Mouse (Mus musculus): ENCODE results near the gene Vps26c. TPM values are rescaled to one million over a fixed set of nuclear protein-coding genes. Genes with fewer than 3 reads are reported as not detected.
"Not testable (repeated sequence)": the region's sequence is repeated elsewhere in the genome, so short reads cannot be mapped to it uniquely, and the experiment has no call there.

Gene Vps26c
- total RNA-seq, 4 experiments from 2014 or later: 54.3 to 68.1 (median 64.4) TPM

DNA sequence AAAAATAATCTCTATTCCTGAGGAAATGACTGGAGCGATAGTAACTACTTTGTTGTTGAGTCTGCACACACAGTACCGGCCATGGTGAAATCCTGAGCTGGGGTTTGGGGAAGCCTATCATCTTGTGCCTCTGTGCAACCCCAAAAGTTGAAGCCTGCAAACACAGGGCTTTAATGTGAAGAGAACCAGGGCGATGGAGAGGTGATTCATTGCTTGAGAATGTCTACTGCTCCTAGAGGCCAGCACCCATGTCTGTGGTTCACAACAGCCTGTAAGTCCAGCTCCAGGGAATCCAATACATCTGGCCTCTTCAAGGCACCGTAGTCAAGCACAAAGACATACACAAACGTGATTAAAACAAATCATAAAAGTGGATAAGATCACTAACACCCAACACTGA lies 39.3 kb downstream of the Vps26c start:
- no peak for DNase-seq

DNA sequence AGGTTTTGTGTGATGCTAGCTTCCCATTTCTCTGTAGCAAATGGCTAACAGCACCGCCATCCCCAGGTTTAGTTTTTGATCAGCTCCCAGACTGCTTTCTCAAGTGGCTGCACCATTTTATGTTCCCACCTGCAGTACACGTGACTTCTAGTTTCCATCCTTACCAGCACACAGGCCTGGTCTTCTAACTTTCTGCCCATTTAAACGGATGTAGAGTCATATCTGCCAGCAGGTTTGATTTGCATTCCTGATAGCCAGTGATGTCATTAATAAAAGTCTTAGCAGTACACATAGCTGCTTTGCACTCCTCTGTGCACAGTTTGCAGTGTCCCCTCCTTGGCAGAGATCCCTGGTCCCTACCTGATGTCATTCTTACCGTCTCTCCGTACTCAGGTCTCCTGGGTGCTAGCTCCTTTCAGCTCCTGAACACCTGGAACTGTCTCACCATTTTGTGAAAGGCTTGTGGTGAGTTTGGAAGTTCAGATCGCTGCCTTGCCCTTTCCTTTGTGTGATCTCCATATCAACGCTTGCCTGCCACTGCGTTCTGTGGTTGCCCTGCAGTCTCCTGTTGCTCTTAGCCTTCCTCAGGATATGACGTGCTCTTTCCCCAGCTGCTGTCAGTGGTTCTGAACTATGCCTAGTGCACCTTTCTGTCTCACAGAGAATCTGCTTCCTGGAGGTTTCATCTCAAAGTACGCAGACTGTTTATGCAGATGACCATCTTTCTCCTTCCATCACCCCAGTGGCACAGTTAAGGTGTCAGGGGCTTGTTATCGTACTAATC lies 41.7 kb downstream of the Vps26c start:
- DNase-seq: no peak

DNA sequence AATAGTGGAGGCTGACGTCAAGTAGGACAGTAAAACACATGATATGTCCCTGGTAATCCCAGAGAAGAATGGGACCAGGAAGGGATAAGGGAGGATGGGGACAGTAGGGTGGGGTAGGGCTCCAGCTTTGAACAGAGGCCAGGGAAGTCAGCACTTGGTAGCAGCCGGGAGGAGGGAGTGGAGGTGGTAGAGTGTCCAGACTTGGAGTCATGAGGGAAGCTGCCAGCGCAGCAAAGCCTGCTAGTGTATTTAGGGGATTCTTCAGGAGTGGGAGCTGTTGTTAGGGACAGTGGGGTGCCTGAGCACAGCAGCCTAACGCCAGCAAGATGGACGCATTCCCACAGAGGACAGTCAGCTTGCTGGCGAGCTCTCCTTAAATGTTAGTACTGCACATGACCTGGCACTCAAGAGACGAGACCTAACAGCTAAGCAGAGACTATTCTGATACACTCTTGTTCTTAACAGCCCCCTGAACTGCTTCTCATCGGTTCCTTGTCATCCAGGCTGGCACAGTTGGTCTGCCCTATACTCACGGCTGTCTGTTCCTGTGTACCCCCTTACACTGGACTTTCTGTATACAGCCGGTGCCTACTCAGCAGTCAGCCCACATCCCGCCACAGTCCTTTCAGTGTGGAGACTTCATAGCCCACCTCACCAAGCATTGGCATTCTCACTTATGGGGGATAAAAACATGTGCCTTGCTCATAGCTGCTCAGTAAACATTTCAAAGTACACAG lies 53.4 kb downstream of the Vps26c start:
- DNase-seq: no peak

DNA sequence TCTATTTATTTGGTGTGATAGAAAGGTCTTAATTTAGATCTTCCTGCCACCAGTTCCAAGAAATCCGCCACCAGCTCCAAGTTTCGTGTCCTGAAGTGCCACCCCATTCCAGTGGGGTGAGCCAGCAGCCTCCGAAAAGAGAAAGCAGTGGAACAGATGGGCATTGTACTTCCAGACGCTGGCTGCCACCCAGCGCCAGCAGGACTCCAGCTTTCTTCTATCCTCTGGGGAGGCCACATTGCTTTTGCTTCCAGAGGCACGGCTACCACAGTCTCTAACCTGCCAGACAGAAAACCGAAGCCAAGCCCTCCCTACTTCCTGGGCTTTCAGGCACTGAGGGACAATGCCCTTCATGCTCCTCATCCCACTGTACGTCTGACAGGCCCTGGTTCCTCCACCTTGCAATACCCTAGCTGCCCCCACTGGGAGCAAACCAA lies 54.1 kb downstream of the Vps26c start:
- DNase-seq: peak; percentile 32

DNA sequence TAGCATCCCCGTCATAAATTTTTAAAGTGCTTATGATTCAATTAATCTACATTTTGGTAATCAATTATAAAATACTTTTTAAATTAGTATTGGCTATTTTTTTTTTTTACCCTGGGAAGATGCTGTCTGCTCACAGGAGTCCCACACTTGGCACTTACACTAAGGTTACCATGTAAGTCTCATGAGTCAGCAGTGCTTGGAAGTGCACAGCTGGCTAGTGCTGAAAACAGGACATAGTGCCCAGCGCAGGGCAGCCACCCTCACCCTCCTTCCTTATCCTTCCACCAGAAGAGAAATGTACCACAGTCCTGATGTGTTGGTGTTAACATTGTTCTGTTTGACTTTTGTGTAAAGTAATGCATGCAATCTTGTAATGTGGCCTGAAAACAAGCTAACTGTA lies 58.2 kb downstream of the Vps26c start:
- DNase-seq: no peak

DNA sequence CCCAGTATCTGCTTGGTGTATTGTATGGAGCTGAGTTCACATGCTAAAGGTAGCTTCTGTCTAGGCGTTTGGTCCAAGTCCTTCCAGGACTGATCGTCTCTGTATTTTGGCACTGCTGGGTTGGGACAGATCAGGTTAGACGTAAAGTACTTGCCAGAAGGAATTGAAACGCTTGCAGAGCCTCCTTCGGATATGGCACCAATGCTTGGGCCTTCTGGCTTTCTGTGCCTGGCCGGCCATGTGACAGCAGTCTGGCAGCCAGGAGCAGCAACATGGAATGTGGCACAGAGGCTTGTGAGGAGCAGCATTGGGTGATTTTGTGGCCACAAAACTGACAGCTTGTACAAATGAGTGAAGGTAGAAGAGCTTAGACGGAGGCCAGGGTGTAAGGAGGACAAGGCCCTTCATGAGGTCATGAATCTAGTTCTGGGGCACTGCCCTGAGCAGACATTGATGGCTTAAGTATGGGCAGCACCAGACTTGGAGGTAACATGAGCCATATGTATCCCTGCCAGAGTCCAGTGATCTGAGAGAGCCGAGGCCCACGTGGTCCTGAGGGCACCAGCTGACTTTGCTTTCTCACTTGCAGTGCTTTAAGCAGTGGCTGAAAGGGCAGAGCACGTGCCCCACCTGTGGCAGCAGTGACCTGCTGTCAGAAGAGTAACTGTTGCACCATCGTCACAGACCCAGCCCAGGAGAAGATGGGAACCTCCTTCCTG lies 59.1 kb downstream of the Vps26c start:
- peak; percentile 28 for DNase-seq

DNA sequence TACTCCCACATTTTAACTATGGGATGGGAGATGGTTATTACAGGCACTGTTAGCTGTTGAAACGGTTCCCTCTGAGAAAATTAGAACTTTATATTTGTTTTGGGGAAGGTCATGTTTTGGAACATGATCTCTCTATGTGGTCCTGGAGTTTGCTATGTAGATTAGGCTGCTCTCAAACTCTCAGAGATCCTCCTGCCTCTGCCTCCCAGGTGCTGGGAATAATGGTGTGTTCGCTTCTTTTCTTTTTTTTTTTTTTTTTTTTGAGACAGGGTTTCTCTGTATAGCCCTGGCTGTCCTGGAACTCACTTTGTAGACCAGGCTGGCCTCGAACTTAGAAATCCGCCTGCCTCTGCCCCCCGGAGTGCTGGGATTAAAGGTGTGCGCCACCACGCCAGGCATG lies 60.3 kb downstream of the Vps26c start:
- not testable (repeated sequence) for DNase-seq

DNA sequence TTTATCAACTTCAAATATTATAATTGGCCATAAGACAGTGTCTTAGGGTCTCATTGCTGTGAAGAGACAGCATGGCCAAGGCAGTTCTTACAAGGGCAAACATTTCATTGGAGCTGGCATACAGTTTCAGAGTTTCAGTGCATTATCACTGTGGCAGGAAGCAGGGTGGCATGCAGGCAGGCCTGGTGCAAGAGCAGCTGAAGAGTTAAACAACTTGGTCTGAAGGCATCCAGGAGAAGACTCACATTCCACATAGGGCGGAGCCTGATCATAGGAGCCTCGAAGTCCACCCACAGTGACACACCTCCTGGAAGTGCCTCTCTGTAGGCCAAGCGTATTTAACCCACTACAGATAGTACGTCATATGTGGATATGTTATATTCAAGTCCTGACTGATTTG lies 60.7 kb downstream of the Vps26c start:
- DNase-seq: no peak

DNA sequence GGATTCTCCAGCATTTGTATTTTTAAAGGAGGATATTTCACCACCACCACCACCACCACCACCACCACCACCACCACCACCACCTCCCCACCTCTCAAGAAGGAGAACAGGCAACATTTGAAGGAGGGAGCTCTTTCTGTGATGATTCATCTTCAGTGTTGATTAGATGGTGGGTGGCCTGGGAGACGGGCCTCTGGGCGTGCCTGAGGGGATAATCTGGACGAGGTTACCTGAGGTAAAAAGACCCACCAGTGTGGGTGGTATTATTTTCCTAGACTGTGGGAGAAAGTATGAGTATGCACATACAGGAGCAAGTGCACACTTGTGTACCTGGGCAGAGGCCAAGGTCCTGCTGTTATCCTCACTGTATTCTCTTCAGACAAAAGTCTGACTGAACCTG lies 62.6 kb downstream of the Vps26c start:
- DNase-seq: no peak

DNA sequence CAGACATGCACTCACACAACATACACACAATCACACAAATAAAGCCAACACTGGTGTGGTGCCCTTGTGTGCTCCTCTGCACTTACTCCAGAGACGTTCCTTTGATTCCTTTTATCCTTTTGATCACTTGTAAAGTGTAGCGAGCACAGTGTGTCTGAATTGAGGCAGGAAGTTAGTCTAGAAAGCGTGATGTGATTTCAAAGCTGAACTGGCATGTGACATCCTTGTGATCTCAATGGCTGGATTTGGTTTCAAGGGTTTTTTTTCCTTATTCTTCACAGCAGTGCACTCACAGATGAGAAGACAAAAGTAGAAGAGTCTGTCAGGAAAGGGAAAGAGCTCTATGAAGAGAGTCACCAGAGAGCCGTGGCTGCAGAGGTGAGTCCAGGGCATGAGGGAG lies 72.5 kb downstream of the Vps26c start:
- DNase-seq: no peak

DNA sequence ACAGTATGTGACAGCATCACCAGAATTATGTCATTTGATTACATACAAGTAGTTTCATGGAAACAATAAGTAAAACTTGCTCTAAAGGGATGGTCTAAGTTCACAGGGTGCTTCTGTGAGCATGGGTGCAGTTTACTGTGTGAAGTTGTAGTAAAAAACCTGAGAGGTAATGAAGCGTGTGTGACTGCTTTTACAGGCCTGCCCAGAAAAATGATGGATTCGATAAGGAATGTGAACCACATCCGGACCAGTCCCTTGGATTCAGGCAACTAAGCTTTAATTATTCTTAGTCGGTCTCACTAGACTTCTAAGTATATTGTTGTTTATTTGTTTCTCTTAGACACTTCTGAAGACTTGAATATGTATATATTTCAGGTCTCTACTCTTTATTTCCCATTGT lies 73.9 kb downstream of the Vps26c start:
- DNase-seq: no peak

DNA sequence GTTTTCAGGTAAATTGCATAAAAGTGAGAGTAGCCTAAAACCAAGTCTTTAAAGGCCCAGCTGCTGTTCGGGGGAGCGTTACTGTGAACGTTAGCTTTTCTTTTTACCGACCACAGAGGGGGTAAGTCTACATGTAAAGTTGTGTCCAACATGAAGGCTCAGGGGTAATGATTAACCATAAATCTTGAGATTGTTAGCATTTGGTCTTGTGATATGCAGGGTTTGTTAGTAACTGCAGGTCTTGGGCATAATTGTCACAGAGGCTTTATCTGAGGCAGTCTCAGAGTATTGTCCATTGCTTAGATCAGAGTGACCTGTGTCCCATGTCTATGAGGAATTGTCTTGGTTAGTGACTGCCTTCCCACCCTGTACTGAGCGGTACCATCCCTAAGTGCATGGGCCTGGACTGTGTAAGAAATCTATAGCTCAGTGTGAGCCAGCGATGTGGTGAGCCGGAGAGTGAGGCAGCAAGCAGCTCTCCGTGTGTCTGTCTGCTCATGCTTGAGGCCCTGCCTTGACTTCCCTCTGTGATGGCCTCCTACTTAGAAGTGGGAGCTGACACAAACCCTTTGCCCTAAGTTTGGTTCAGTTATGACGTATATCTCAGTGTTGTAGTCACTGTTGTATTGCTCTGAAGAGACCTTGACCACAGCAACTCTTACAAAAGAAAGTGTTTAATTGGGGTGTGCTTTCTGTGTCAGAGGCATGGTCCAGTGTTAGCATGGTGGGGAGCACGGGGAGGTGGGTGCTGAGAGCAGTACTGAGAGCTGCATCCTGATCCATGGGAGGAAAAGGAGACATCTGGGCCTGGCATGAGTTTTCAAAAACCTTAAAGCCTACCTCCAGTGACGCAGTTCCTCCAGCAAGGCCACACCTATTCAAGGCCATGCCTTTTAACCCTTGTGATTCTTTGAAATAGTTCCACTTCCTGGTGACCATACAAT lies 74.8 kb downstream of the Vps26c start:
- no peak for DNase-seq

DNA sequence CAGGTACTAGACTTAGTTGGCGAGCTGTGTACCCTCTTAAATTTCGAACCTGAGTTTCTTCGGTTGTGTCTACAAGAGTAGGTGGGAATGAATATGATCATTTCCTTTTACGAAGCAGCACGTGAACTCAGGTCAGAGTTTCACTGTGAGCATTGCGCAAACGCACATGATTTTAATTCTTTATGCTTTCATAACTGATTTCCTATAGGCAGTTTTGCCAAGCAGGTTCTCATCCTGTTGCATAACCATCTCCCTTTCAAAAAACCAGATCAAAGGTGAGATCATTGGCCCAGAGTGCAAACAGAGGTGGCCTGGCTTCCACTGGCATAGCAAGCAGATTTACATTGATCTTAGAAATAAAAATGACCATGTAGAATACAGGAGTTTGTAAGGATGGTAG lies 77.0 kb downstream of the Vps26c start:
- no peak for DNase-seq

DNA sequence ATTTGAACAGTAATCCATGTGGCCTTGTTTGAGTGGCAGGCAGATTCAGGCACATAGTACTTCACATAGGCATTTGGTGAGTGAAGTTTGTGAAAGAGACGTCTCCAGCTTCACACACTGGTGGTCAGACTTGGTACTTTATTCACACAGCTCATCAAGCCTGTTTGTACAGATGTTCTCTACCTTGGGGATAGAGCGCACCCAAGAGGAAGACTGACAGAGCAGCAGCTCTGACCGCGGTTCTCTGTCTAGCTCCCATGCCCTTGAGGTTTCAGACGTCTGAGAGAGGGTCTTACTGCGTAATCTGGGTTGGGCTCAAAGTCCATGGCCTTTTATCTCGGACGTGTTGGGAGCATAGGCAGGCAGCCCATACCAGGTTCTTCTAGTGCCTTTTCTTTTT lies 77.5 kb downstream of the Vps26c start:
- no peak for DNase-seq

Other genes with a start within 250 kb of the Vps26c start
- gene Hlcs, start 213.3 kb downstream of the Vps26c start, total RNA-seq (2022): 10 to 100 TPM; 20.7 to 31.7 (median 24.9) TPM
- gene Ripply3, start 198.4 kb downstream of the Vps26c start, total RNA-seq (2022): 10 to 100 TPM in 1 of 4 experiments, 1 to 10 TPM in 3; 4.6 to 12.6 (median 5.3) TPM
- 100 to 1,000 TPM in 3 of 4 experiments, 10 to 100 TPM in 1; 89.1 to 149 (median 120) TPM for gene Ttc3, start 156.2 kb downstream of the Vps26c start, total RNA-seq (2022)
- 100 to 1,000 TPM in 2 of 4 experiments, 10 to 100 TPM in 2; 80.9 to 101 (median 98.6) TPM for gene Pigp, start 155.0 kb downstream of the Vps26c start, total RNA-seq (2022)
- gene Dyrk1a, start 43.2 kb upstream of the Vps26c start, total RNA-seq (2022): 10 to 100 TPM; 62.2 to 78.6 (median 69.6) TPM

All from adrenal gland, adult 8-10 months (tissue).